Mouse (Mus musculus) lung, postnatal 25 days (tissue): ENCODE results near the gene R3hdml.

ENCODE experiments used
- DNase-seq: peaks from one replicate; pipeline ENCODE4 v3.0.0; 2022; ENCODE audit warnings: low spot score

The R3hdml gene

DNA sequence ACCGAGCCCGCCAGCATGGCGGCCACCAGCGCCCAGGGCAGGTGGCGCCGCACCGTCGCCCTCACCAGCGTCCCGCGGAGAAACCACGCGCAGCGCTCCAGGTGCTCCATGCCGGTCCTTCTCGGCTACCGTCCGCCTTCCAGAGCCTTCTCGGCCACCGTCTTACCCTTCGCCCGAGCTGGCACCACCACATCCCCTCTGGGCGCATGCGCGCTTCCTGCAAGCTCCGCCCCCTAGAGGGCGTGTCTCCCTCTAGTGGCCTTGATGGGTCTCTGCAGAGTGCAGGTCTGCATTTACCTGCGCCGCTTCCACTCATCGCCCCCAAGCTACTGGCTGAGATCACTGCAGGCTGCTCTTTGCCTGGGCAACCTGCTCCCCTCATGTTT, 19.7 kb upstream of the R3hdml start, which contains the start of gene Fitm2:
Gene Fitm2 (minus strand): TSS at position 164 of the 386 bp plus-strand sequence.
- DNase-seq = peak; percentile 95

DNA sequence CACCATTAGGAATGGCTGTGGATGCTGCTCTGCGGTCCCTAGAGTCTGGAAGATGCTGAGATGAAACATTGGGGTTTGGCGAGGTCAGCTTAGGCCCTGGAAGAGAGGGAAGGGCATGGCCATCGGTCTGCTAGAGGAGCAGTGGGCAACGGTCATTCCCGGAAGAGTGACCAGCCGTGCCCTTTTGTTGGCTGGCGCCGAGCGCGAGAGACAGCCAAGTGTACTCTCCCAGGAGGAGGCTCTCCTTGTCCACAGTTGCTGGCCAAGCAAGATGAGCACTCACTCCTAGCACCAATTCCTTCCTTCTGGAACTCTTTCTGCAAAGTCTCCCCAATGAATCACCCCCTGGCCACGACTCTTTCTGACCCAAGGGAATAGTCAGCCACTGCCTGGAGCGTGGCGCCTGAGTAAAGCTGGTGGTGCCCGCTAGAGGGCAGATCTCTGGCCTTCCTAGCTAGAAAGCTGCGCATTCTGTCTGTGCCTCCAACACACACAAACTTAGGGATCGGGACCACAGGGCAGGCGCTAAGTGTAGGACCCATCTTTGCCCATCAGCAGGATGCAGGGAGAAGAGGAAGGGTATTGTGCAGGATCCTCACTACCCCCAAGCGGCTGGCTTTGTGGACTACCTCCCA, 11.8 kb upstream of the R3hdml start:
- DNase-seq = peak; percentile 14

DNA sequence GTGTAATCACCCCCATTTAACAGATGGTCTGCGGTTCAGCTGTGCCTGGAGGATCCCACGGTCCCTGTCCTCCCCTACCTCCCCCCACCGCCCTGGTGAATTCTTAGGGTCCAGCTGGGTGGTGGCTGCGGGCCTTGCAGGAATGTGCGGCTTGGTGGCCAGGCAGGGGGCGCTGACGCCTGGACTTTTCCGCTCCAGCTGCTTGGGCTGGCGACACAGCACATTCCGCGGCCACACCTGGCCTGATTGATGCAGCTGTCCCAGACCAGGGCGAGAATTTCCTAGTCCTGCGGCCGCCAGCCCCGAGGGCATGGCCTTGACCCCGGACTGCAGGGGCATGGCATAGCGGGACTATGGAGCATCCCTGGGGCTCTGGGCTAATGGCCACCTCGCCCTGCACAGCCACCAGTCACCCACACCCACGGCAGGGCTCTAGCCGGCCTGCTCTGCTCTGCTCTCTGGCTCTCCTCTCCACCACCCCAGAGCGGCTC, 10.5 kb upstream of the R3hdml start:
- DNase-seq = no peak

DNA sequence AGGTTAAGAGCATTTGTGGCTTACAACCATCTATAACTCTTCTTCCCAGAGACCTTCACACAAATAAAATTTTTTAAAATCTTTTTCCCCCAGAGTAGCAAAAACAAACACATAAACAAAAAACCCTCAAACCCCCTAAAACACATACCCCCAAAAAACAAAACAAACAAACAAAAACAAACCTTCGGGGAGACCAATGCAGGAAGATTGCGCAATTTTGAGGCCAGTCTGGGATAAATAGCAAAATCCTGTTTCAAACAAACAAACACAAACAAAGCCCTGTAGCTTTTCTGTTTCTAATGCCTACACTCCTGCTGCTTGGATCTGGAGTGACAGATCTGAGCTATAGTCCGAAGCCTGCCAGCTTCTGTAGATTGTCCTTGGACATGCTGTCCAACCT, 4.8 kb upstream of the R3hdml start:
- DNase-seq = no peak

DNA sequence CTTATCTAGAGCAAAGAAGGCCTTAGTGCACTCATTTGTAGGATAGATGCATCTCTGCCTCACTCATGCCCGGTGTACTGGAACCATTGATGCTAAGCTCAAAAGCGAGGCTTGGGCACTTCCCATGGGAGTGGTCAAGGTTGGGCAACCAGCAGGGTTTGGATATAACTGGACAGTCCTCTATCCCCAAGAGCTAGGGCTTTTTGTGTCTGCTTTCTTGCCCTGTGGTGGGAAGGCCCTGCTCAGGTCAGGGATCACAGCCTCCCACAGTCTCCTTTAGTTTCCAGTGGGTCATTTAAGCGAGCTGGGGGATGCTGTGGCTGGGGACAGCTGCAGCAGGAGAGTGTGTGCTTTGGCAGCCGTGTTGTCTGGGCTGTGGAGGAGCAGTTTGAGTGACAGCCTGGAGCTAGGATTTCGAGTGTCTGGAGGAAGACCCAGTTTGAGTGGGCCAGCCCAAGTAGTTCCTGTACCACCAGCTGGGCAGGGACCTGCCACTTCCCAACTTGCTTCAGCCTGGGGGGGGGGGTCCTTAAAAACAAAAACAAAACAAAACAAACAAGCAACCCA, 2.3 kb upstream of the R3hdml start:
- no peak for DNase-seq

DNA sequence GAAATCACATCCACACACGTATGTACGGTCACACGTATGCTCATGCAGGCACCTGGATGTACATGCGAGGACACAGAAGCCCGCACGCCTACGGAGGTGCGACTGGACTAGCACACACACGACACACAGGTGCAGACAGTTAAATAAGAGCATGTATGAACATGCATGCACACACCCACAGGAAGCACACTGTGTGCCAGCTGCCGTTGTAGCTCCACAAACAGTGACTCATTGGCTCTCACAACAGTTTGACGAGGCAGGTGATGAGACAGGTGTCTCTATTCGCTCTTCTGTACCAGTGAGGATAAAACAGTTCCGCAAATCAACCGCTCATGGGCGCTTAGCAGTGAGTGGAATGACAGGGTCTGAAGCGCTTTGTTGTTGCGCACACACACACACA, 1.5 kb upstream of the R3hdml start:
- DNase-seq = no peak

DNA sequence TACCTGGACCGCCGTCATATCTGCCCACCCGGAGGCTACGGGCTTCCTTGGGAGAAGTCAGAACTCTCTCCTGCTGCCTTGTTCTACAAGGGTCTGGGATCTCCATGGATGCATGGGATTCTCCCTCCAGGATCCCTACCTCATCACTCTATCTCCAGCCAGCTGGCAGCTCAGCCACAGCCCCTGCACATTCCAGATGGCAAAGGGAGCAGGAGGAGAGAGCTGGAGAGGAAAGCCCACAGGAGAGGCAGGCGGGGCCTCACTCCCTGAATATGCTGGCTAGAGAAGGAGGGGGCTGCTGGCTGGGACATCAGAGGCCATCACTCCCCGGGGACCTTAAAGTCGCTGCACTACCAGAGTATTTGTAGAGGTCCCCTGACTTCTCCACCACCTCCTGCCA, 767 bp upstream of the R3hdml start:
- no peak for DNase-seq

DNA sequence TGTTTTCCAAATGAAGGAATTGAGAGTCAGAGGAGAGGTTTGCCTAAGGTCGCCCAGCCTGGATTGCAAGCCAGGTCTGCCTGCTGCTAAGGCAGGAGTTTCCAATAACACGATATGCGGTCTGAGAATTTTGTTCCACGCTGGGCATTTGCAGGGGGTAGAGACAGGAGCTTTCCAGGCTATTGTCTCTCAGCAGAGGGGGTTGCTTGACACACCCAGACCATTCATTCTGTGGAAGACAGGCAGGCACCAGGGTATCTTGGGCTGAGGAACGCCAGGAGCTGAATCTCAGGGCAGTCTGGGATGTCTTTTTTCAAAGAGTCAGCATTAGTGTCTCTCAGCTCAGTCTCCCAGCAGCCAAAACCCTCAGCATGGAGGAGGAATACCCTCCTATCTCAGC, 913 bp downstream of the R3hdml start:
- no peak for DNase-seq

DNA sequence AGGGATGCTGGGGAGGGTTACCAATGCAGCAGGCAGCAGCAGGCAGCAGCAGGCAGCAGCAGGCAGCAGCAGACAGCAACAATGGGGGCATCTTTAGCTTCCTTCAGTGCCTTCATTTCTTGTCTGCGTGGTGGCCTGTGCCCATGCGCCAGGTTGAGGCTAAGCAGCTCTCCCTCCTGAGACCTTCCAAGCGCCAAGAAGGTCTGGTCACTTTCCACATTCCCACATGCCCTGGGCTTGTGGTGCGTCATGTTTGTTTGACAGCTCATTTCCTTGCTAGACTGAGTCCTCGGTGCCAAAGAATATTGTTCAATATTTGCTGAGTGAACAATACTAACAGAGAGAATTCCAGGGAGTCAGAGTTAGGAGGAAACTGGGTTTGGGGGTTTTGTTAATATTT, 1.9 kb downstream of the R3hdml start:
- peak; percentile 71 for DNase-seq

DNA sequence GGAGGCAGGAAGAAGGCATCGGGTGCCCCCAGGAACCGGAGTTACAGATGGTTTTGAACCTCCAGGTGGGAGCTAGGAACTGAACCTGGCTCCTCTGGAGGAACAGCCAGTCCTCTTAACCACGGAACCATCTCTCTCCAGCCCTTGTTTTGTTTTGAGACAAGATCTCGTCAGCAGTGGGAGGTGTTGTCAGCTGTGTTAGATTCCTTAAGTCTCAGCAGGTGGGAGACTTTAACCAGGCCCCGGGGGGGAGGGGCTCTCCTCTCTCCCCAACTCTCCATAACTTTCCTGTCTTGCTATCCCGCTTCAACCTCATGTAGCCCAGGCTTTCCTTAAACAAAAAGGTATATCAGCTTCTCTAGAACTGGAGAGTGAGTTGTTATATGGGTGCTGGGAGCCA, 2.3 kb downstream of the R3hdml start:
- DNase-seq = no peak

DNA sequence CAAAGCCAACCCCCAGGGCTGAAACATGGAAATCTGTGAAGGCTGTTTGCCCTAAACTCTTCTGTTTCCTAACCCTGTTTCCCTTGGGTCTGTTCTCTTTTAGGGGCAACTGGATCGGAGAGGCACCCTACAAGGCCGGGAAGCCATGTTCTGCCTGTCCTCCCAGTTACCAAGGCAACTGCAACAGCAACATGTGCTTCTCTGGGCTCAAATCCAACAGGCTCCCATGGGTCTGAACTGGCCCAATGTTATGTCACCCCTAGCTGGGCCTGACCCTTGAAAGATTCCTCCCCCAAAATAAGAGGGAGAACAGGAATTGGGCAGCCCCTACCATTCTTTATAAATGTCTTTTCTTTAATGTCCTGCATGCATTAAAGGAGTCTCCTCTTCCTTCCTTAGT, 10.1 kb downstream of the R3hdml start:
- DNase-seq = no peak

DNA sequence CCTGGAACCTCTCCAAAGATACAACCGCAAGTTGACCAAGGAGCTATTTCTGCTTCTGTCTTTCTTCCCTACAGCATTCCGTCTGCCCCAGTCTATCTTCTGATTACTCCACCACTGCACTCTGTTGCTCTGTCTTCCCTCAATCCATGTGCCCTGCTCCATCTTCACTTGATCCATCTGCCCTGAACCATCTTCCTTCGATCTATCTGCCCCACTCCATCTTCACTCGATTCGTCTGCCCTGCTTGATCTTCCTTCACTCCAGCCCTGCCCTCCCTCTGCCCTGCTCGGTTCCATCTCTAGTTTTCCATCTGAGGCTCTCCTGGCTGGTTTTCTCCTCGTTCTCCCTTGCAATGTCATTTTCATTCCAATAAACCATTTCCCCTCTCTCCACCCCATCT, 11.1 kb downstream of the R3hdml start:
- DNase-seq = no peak

DNA sequence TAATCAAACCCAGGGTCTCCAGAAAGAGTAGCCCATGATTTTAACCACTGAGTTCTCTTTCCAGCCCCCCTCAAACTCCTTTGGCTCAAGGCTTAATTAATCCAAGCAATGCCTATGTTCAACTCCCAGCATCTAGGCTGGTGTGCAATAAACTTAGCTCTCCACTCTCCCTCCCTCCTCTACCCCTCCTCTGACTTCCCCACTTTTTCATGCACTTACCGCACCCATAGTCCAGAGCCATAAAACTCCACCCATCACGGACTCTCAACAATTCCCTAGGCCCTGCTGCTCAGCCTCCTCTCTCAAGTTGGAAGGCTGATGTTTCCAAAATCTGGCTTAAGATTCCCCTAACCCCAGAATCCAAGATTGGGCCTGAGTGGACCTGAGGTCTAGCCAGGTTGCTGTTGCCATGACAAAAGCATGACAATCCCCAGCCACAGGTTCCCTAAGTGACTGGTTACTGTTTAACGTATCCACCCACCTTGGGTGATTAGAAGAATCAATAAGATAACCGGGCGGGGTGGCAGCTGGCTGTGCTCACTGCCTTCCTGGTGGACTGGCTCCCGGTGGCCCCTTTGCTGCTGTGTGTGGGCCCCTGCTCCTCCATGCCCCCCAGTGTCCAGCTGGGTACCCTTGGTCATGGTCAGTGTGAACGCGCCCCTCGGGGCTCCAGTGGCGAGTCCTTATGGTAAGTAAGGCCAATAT, 14.3 kb downstream of the R3hdml start, which contains the start of gene Hnf4a:
Gene Hnf4a (plus strand): TSS at position 509 of the 705 bp plus-strand sequence.
- DNase-seq = no peak

DNA sequence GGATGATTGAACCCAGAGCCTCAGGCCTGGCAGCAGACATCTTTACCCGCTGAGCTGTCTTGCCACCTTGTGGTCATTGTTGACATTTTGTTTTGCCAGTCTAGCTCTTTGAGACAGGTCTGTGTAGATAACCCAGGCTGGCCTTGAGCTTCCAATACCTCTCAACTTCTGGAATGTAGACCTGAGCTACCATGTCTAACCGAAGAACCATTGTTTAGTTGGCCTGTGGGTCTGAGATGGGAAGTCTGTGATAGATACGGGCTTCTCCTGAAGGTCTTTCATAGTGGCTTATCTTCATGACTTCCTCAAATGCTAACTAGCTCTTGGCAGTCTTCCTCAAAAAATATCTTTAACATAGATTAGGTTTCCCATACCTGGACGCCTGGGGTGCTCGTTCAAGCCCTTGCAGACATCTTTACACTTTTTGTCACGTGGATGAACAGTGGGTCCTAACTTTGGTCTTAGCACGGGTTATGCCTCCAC, 33.7 kb downstream of the R3hdml start:
- no peak for DNase-seq

DNA sequence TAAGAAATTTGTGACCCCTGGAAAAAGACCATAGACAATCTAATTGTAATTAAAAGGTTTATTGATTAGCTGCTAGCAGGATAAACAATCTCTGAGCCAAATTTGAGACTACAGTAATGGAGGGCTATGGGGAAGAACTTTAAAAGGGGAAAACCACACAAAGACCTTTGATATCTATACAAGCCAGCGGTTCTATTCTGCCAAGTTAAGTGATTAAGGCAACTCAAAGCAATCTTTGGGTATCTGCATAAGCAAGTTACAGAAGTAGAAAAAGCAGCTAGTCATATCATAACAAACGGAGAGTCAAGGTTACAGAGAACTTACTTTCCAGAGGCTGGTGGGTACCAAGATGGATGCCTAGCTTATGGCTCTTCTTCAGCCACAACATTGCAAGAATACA, 35.4 kb downstream of the R3hdml start:
- no peak for DNase-seq

DNA sequence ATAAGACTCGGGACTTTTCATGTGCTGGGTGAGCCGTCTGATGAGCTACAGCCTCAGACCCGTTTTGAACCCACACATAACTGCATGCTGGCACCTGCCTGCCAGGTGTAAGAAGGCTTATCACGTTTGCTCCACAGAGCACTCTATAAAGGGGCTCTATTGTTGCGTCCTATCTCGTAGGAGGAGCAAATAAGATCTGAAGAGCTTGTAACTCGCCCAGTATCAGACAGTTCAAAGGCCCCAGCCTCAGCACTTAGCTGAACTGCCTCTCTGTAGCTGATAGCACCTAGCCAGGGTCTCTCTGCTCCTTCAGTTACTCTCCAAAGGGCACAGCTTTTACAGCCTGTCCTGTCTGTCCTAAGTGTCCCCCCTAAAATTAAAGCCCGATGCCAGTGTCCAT, 38.3 kb downstream of the R3hdml start:
- no peak for DNase-seq

DNA sequence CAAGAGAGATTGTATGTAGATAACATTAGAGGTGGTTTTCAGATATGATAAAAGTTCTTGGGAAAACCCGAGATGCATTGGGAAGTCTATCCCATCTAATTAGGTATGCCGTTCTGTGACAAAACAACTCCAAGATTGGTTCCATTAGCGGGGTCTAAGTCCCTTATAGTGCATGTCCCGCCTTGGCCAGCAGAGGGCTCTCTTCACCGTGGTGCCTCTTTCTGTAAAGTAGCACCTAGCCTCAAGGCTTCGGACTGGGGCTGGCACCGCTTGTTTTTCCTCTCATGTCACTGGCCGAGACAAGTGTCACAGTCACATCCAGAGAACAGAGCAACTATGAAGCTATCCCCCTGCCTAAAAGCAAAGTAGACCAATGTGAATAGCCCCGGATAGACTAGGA, 39.8 kb downstream of the R3hdml start:
- peak; percentile 76 for DNase-seq

DNA sequence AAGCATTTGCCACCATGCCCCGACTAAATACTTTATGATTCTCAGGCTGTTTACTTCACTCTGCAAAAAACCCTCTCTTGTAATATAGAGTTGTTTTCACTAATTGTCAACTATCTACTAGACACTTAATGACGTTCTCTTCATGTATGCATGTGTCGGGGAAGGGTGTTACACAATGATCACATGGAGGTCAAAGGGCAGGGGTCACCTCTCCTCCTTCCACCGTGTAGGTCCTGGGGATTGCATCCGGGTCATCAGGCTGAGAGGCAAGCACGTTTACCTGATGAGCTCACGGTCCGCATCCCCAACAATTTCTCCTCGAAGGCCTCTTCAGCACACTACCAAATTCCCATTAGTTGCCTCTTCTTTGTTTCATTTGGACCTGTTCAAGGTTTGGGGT, 41.1 kb downstream of the R3hdml start:
- DNase-seq = no peak

DNA sequence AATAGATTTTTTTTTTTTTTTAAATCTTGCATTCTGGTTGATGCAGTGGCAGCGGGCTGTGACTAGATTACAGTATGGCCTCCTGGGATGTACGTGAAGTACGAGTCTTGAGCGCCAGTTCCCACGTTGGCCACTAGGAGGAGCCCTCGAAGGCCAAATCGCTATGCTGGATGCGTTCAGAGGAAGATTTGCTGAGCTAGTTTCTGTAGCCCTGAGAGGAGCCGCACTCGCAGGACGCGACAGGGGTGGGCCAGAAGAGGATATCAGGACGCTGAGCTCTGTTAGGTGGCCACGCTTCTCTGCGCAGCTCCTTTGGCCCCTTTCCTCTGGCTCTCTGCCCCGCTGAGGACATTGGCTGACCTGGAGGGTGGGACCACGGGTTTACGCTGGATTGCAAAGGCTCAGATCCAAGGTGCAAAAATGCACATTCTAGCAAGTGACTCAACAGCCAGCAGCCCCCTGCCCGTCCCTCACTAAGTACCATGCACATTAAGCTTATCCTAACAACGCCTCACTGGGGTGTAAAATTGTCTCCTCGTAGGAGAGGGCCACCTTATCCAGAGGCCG, 42.9 kb downstream of the R3hdml start:
- DNase-seq = peak; percentile 89

DNA sequence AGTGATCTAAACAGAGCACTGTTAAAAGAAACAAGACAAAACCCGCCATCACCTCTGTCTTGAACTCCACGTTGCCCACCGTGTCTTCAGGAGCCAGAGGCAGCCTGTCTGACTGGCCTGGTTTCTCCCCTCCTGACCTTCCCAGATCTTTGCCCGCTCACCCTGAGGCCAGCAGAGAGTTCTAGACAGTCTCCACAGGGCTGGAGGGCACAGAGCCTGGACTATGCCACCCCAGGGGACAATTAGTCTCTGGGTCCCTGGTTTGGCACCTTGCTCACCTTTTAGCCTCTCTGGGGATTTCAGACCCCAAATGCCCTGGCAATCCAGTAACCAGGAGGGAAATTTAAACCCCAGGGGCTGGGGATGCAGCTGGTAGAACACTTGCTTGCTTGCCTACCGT, 45.3 kb downstream of the R3hdml start:
- DNase-seq = no peak

DNA sequence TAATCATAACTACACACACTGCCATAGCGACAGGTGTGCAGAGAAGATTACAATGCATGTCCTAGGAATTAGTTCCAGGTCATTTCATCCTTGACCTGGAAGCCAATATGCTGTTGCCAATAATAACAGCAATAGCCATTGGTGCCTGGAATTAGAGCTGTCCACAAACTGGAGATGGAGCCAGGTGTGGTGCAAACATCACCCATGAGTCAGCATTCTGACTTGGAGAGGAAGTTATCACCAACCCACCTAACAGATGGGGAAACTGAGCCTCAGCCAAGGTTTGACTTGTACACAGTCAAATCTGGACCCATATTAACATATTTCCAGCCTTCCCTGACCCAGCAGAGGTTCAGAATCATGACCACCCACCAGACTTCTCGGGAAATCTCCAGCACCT, 46.3 kb downstream of the R3hdml start:
- no peak for DNase-seq

DNA sequence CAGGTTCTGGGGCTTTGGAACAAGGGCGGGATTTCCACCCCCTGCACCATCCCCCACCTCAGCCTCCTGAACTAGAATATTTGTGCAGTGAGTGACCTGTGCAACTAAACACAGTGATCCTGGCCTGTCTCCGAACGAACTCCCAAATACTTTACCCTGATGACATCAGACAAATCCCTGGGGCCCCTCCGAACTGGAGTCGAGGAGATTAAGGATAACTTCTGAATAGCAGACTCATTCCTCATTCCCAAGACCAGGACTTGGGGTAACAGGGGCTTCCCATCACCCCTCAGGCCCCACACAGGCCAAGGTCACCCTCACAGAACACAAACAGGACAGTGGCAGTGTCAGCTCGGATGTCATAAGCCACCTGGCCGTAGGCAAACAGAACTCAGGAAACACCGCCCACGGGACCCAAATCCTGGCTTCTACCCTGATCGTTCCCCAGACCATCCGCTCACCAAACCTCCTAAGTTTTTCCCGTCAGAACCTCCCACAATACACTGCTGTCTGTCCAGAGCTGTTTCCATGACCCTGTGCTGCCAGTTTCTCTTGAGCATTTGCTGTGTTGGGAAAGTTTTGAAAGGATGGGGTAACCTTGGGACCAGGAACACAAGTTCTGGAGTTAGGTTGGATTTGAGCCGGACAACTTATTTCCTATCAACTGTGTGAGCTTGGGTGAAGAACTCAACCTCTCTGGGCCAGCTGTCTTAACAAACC, 47.4 kb downstream of the R3hdml start:
- DNase-seq = no peak
